Mouse (Mus musculus): Measurements from ENCODE around the gene Map2k2. TPM values are rescaled to one million over a fixed set of nuclear protein-coding genes. Genes with fewer than 3 reads are reported as not detected.
A peak's percentile ranks its signal among the peaks of the same experiment; 100 is the strongest.
"Not testable (repeated sequence)": the region's sequence is repeated elsewhere in the genome, so short reads cannot be mapped to it uniquely, and the experiment has no call there.

Map2k2 gene
- polyA plus RNA-seq, 1 experiment: 53.0 TPM

- Histone ChIP-seq H3K36me3 (ENCODE audit: control insufficient read depth, insufficient read depth, low read length, poor library complexity, severe bottlenecking) (peaks cover 7% of the 10 kb centered on the region; the same call in 1 of the 2 replicates), H3K4me3 (ENCODE audit: low read depth, low read length) (no peak overlapping the region), H3K9me3 (replicated peaks; ENCODE audit: control insufficient read depth, insufficient read depth, low read length, poor library complexity, severe bottlenecking) (no peaks in the 10 kb centered on the region), H3K4me1 (ENCODE audit: control insufficient read depth, insufficient read depth, low read length) (no peaks in the 10 kb centered on the region), H3K27ac (ENCODE audit: insufficient read depth, low read length) (no peak overlapping the region), H3K27me3 (ENCODE audit: control insufficient read depth, insufficient read depth, low read length, poor library complexity, severe bottlenecking) (no peaks in the 10 kb centered on the region), H3K9ac (ENCODE audit: low read depth, poor library complexity, severe bottlenecking) (no peak overlapping the region)
- no peak for TF ChIP-seq POLR2A (IDR thresholded peaks at IDR 0.05; ENCODE audit: insufficient read depth, low read length)
- TF ChIP-seq EP300 (IDR thresholded peaks at IDR 0.05; ENCODE audit: insufficient read depth, low read depth, low read length): no peak
- no peak for TF ChIP-seq CTCF (IDR thresholded peaks at IDR 0.05; ENCODE audit: low read depth, low read length)
Measured at GRCm38 (mm10) chr10:81165118-81165517, 59.4 kb downstream of the Map2k2 start.

- Histone ChIP-seq H3K27ac (ENCODE audit: insufficient read depth, low read length) (peak within 1 kb of the TSS; percentile 89), H3K9me3 (replicated peaks; ENCODE audit: control insufficient read depth, insufficient read depth, low read length, poor library complexity, severe bottlenecking) (no peaks in the 10 kb centered on the region), H3K36me3 (ENCODE audit: control insufficient read depth, insufficient read depth, low read length, poor library complexity, severe bottlenecking) (peaks cover 7% of the 10 kb centered on the region; the same call in 1 of the 2 replicates), H3K27me3 (ENCODE audit: control insufficient read depth, insufficient read depth, low read length, poor library complexity, severe bottlenecking) (no peaks in the 10 kb centered on the region), H3K9ac (ENCODE audit: low read depth, poor library complexity, severe bottlenecking) (peak within 1 kb of the TSS; percentile 79), H3K4me3 (ENCODE audit: low read depth, low read length) (peak within 1 kb of the TSS; percentile 96), H3K4me1 (ENCODE audit: control insufficient read depth, insufficient read depth, low read length) (no peaks in the 10 kb centered on the region)
- TF ChIP-seq POLR2A (IDR thresholded peaks at IDR 0.05; ENCODE audit: insufficient read depth, low read length) (no peak), CTCF (IDR thresholded peaks at IDR 0.05; ENCODE audit: low read depth, low read length) (no peak), EP300 (IDR thresholded peaks at IDR 0.05; ENCODE audit: insufficient read depth, low read depth, low read length) (no peak)
Measured at GRCm38 (mm10) chr10:81167200-81168086, 61.7 kb downstream of the Map2k2 start, which contains the start of gene Pias4. Pias4 (minus strand) TSS chr10:81167923.

GRCm38 (mm10) chr10:81168087-81168431, 62.3 kb downstream of the Map2k2 start:
- peaks cover 7% of the 10 kb centered on the region; the same call in 1 of the 2 replicates for H3K36me3 ChIP-seq (ENCODE audit: control insufficient read depth, insufficient read depth, low read length, poor library complexity, severe bottlenecking)
- no peaks in the 10 kb centered on the region for H3K4me1 ChIP-seq (ENCODE audit: control insufficient read depth, insufficient read depth, low read length)
- TF ChIP-seq EP300 (IDR thresholded peaks at IDR 0.05; ENCODE audit: insufficient read depth, low read depth, low read length): no peak
- TF ChIP-seq POLR2A (IDR thresholded peaks at IDR 0.05; ENCODE audit: insufficient read depth, low read length): no peak
- H3K9me3 ChIP-seq (replicated peaks; ENCODE audit: control insufficient read depth, insufficient read depth, low read length, poor library complexity, severe bottlenecking): no peaks in the 10 kb centered on the region
- H3K27me3 ChIP-seq (ENCODE audit: control insufficient read depth, insufficient read depth, low read length, poor library complexity, severe bottlenecking): no peaks in the 10 kb centered on the region
- H3K4me3 ChIP-seq (ENCODE audit: low read depth, low read length): peak overlapping the region; percentile 82
- H3K27ac ChIP-seq (ENCODE audit: insufficient read depth, low read length): peak overlapping the region; percentile 89
- H3K9ac ChIP-seq (ENCODE audit: low read depth, poor library complexity, severe bottlenecking): peak overlapping the region; percentile 79

- Histone ChIP-seq H3K4me1 (ENCODE audit: control insufficient read depth, insufficient read depth, low read length) (no peaks in the 10 kb centered on the region), H3K9ac (ENCODE audit: low read depth, poor library complexity, severe bottlenecking) (peak overlapping the region; percentile 79), H3K27me3 (ENCODE audit: control insufficient read depth, insufficient read depth, low read length, poor library complexity, severe bottlenecking) (no peaks in the 10 kb centered on the region), H3K4me3 (ENCODE audit: low read depth, low read length) (peak overlapping the region; percentile 82), H3K9me3 (replicated peaks; ENCODE audit: control insufficient read depth, insufficient read depth, low read length, poor library complexity, severe bottlenecking) (no peaks in the 10 kb centered on the region), H3K36me3 (ENCODE audit: control insufficient read depth, insufficient read depth, low read length, poor library complexity, severe bottlenecking) (peaks cover 3% of the 10 kb centered on the region; the same call in 1 of the 2 replicates), H3K27ac (ENCODE audit: insufficient read depth, low read length) (peak overlapping the region; percentile 89)
- TF ChIP-seq POLR2A (IDR thresholded peaks at IDR 0.05; ENCODE audit: insufficient read depth, low read length) (peak; percentile 39), CTCF (IDR thresholded peaks at IDR 0.05; ENCODE audit: low read depth, low read length) (no peak)
Measured at GRCm38 (mm10) chr10:81168521-81169244, 63.0 kb downstream of the Map2k2 start.

DNA sequence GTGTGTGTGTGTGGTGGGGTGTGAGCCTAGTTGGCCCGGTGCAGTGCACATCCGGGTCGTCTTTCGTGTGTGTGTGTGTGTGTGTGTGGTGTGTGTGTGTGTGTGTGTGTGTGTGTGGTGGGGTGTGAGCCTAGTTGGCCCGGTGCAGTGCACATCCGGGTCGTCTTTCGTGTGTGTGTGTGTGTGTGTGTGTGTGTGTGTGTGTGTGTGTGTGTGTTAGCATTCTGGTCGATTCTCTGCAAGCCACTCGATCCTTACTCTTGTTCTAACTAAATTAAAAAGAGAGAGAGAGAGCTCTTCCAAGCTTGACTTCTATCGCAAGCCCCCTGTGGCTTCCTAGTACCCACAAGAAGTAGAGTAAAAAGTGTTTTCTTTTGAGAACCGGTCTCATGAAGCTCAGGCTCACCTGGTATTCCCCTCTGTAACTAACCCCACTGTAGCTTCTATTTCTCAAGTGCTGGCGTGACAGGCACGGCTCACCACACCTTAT, 63.7 kb downstream of the Map2k2 start:
- H3K9ac ChIP-seq (ENCODE audit: low read depth, poor library complexity, severe bottlenecking): peak overlapping the region; percentile 35; the same call in 1 of the 2 replicates
- not testable (repeated sequence) for H3K9me3 ChIP-seq (replicated peaks; ENCODE audit: control insufficient read depth, insufficient read depth, low read length, poor library complexity, severe bottlenecking)

GRCm38 (mm10) chr10:81173132-81173531, 67.4 kb downstream of the Map2k2 start:
- H3K27ac ChIP-seq (ENCODE audit: insufficient read depth, low read length): peak overlapping the region; percentile 79
- H3K9ac ChIP-seq (ENCODE audit: low read depth, poor library complexity, severe bottlenecking): peak overlapping the region; percentile 29
- H3K4me1 ChIP-seq (ENCODE audit: control insufficient read depth, insufficient read depth, low read length): no peaks in the 10 kb centered on the region
- H3K4me3 ChIP-seq (ENCODE audit: low read depth, low read length): peak overlapping the region; percentile 44
- TF ChIP-seq POLR2A (IDR thresholded peaks at IDR 0.05; ENCODE audit: insufficient read depth, low read length): no peak
- TF ChIP-seq EP300 (IDR thresholded peaks at IDR 0.05; ENCODE audit: insufficient read depth, low read depth, low read length): no peak
- TF ChIP-seq CTCF (IDR thresholded peaks at IDR 0.05; ENCODE audit: low read depth, low read length): no peak
- no peaks in the 10 kb centered on the region for H3K27me3 ChIP-seq (ENCODE audit: control insufficient read depth, insufficient read depth, low read length, poor library complexity, severe bottlenecking)
- peaks cover 13% of the 10 kb centered on the region for H3K36me3 ChIP-seq (ENCODE audit: control insufficient read depth, insufficient read depth, low read length, poor library complexity, severe bottlenecking)
- H3K9me3 ChIP-seq (replicated peaks; ENCODE audit: control insufficient read depth, insufficient read depth, low read length, poor library complexity, severe bottlenecking): no peaks in the 10 kb centered on the region

More for the DNA sequence above, 63.7 kb downstream of the Map2k2 start:
- H3K4me3 ChIP-seq (ENCODE audit: low read depth, low read length): 0 out of 2 replicates have a peak overlapping the region, but pooled peaks have one; percentile 29
- H3K27me3 ChIP-seq (ENCODE audit: control insufficient read depth, insufficient read depth, low read length, poor library complexity, severe bottlenecking); H3K27ac ChIP-seq (ENCODE audit: insufficient read depth, low read length); H3K36me3 ChIP-seq (ENCODE audit: control insufficient read depth, insufficient read depth, low read length, poor library complexity, severe bottlenecking); H3K4me1 ChIP-seq (ENCODE audit: control insufficient read depth, insufficient read depth, low read length): not testable (repeated sequence)
